Mouse (Mus musculus) lung, postnatal 0 days (tissue): ENCODE results near the gene Mms19. TPM values are rescaled to one million over a fixed set of nuclear protein-coding genes. Genes with fewer than 3 reads are reported as not detected.

ENCODE experiments used
- ATAC-seq: fragments of 200-750 bp; cut with Nextera tagmentation; 2 replicates; pipeline ENCODE4 v1.8.0; 2017; ENCODE audit warnings: moderate library complexity
- DNase-seq: peaks from one replicate; pipeline ENCODE4 v3.0.0-alpha.2; 2016; ENCODE audit warnings: low spot score
- H3K27ac ChIP-seq: fragments of 300-500 bp; sonication (generic); 2 replicates; pipeline ENCODE4 v1.5.1; 2014; ENCODE audit warnings: antibody characterized with exemption, mild to moderate bottlenecking, low read length, mixed read lengths
- H3K27me3 ChIP-seq: fragments of 300-500 bp; sonication (generic); replicated peaks from 2 replicates; pipeline ENCODE4 v1.6.1; 2014; ENCODE audit warnings: low read length, mixed read lengths; ENCODE audit not compliant: insufficient read depth
- H3K36me3 ChIP-seq: fragments of 300-500 bp; sonication (generic); 2 replicates; pipeline ENCODE4 v1.6.1; 2014; ENCODE audit warnings: low read length, mixed read lengths; ENCODE audit not compliant: insufficient read depth
- H3K4me1 ChIP-seq: fragments of 300-500 bp; sonication (generic); 2 replicates; pipeline ENCODE4 v1.6.1; 2014; ENCODE audit warnings: antibody characterized with exemption, low read depth, low read length, mixed read lengths; ENCODE audit not compliant: insufficient read depth
- H3K4me2 ChIP-seq: fragments of 300-500 bp; sonication (generic); replicated peaks from 2 replicates; pipeline ENCODE4 v1.6.1; 2014; ENCODE audit warnings: low read depth, mild to moderate bottlenecking, low read length, moderate library complexity, mixed read lengths
- H3K4me3 ChIP-seq: fragments of 300-500 bp; sonication (generic); 2 replicates; pipeline ENCODE4 v1.5.1; 2014; ENCODE audit warnings: low read depth, low read length
- H3K9ac ChIP-seq: fragments of 300-500 bp; sonication (generic); replicated peaks from 2 replicates; pipeline ENCODE4 v1.6.1; 2014; ENCODE audit warnings: low read depth, mild to moderate bottlenecking
- H3K9me3 ChIP-seq: fragments of 300-500 bp; sonication (generic); 2 replicates; pipeline ENCODE4 v1.6.1; 2016; ENCODE audit warnings: low read length, mixed read lengths
- CTCF ChIP-seq: IDR thresholded peaks from 2 replicates; pipeline ENCODE4 v1.5.1; 2016; ENCODE audit warnings: antibody characterized with exemption, mild to moderate bottlenecking
- EP300 ChIP-seq: IDR thresholded peaks from 2 replicates; pipeline ENCODE4 v1.6.1; 2016; ENCODE audit warnings: antibody characterized with exemption, mild to moderate bottlenecking, control low read depth
- WGBS: fragments of 180-500 bp; shearing (Covaris S2); extraction: QIAGEN DNeasy Blood & Tissue Kit; methylation state at CpG from one replicate; pipeline ENCODE4 v1.1.7; 2014; 5-methylcytosine and 5-hydroxymethylcytosine counted together
- polyA plus RNA-seq: library from polyadenylated mRNA; unstranded; fragments of >200 nt; fragmentation: Nextera tagmentation; extraction: Ambion mirVana; gene quantifications from 2 replicates; pipeline ENCODE4 v1.2.1, GENCODE M21; 2015

Mms19 gene
- polyA plus RNA-seq, 1 experiment from 2014 or later, result 12.8 TPM

- ATAC-seq (peak; percentile 85), DNase-seq (peak; percentile 93)
- TF ChIP-seq EP300, result peak; percentile 73
- TF ChIP-seq CTCF, result no peak
- 34% methylated on average over 8 of the region's 8 CpGs for WGBS
- no peaks in the 10 kb centered on the region for H3K27me3 ChIP-seq
- H3K9me3 ChIP-seq, result no peaks in the 10 kb centered on the region
- H3K27ac ChIP-seq, result peak overlapping the region; percentile 84
- no peaks in the 10 kb centered on the region for H3K36me3 ChIP-seq
- peaks cover 16% of the 10 kb centered on the region for H3K4me1 ChIP-seq
- no peak overlapping the region for H3K4me3 ChIP-seq
- no peak overlapping the region for H3K4me2 ChIP-seq
- H3K9ac ChIP-seq, result no peak overlapping the region
These were observed 36.7 kb upstream of the Mms19 start for GRCm38 (mm10) chr19:42017399-42018247.

DNA sequence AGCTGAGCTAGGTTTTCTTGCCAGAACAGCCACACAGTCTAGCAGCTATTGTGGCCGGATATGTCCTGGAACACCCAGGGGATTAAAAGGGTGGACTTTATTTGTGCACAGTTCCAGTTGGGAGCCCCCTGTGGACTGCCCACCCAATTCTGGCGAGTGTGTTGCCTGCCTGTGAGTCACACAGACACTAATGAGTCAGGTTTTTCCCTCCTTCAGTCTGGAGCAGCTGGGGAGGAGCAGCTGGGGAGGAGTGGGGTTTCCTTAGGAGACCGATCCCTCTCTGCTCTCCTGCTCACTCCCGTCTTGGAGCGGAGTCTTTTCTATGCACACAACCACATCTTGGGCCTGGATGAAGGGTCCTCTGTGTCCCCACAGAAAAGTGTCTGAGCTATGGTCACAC lies 35.9 kb upstream of the Mms19 start:
- Histone ChIP-seq H3K9me3 (no peaks in the 10 kb centered on the region), H3K4me3 (no peak overlapping the region), H3K4me2 (no peak overlapping the region), H3K9ac (no peak overlapping the region), H3K27me3 (no peaks in the 10 kb centered on the region), H3K36me3 (no peaks in the 10 kb centered on the region), H3K27ac (peak overlapping the region; percentile 84), H3K4me1 (peaks cover 16% of the 10 kb centered on the region)
- DNase-seq (peak; percentile 48), ATAC-seq (peak; percentile 34)
- 63% methylated on average over 5 of the region's 5 CpGs for WGBS
- 0 out of 2 replicates have a peak, but pooled peaks have one; percentile 2 for TF ChIP-seq CTCF
- no peak for TF ChIP-seq EP300

GRCm38 (mm10) chr19:42016251-42016650 lies 35.3 kb upstream of the Mms19 start:
- Histone ChIP-seq H3K27ac (0 out of 2 replicates have a peak overlapping the region, but pooled peaks have one; percentile 32), H3K27me3 (no peaks in the 10 kb centered on the region), H3K4me3 (no peak overlapping the region), H3K9me3 (no peaks in the 10 kb centered on the region), H3K9ac (no peak overlapping the region), H3K36me3 (no peaks in the 10 kb centered on the region; the same call in 1 of the 2 replicates), H3K4me1 (peaks cover 16% of the 10 kb centered on the region), H3K4me2 (no peak overlapping the region)
- TF ChIP-seq CTCF (no peak), EP300 (no peak)
- DNase-seq (no peak), ATAC-seq (no peak)
- WGBS, result 75% methylated on average over 4 of the region's 4 CpGs

DNA sequence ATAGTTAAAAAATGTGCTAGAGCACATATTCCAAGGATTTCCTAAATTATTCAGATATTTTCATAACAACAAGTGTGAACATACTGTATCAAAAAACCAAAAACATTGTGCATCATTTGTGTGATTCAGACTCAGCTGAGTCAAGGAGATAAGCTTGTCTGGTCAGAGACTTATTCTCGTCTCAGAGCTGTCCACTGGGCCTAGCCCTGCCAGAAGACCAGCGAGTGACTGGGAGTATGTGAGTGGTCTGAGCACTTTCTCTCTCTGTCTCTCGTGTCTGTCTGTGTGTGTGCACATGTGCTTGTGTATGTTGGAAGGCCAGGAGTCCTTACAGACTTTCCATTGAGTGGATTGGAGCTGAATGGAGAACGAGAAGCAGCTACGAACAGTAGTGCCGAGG lies 34.0 kb upstream of the Mms19 start:
- DNase-seq (no peak), ATAC-seq (no peak)
- H3K4me3 ChIP-seq, result no peak overlapping the region
- no peak overlapping the region for H3K4me2 ChIP-seq
- no peaks in the 10 kb centered on the region; the same call in 1 of the 2 replicates for H3K36me3 ChIP-seq
- H3K27me3 ChIP-seq, result no peaks in the 10 kb centered on the region
- no peak overlapping the region for H3K9ac ChIP-seq
- WGBS, result 70% methylated on average over 6 of the region's 6 CpGs
- no peak overlapping the region for H3K27ac ChIP-seq
- peaks cover 16% of the 10 kb centered on the region for H3K4me1 ChIP-seq
- no peak for TF ChIP-seq CTCF
- TF ChIP-seq EP300, result no peak
- no peaks in the 10 kb centered on the region for H3K9me3 ChIP-seq

- Histone ChIP-seq H3K4me1 (peaks cover 14% of the 10 kb centered on the region), H3K9ac (no peak overlapping the region), H3K4me2 (no peak overlapping the region), H3K27me3 (no peaks in the 10 kb centered on the region), H3K27ac (no peak overlapping the region), H3K36me3 (no peaks in the 10 kb centered on the region; the same call in 1 of the 2 replicates), H3K4me3 (no peak overlapping the region), H3K9me3 (no peaks in the 10 kb centered on the region)
- no peak for ATAC-seq
- 91% methylated on average over 3 of the region's 3 CpGs for WGBS
- TF ChIP-seq EP300 (no peak), CTCF (no peak)
- DNase-seq, result no peak
These were observed 33.4 kb upstream of the Mms19 start for GRCm38 (mm10) chr19:42014231-42014825.

- no peak overlapping the region for H3K4me3 ChIP-seq
- 74% methylated on average over 7 of the region's 7 CpGs for WGBS
- H3K27ac ChIP-seq, result no peak overlapping the region
- H3K4me1 ChIP-seq, result peaks cover 4% of the 10 kb centered on the region; the same call in 1 of the 2 replicates
- H3K9ac ChIP-seq, result no peak overlapping the region
- DNase-seq (no peak), ATAC-seq (no peak)
- no peaks in the 10 kb centered on the region; the same call in 1 of the 2 replicates for H3K36me3 ChIP-seq
- no peaks in the 10 kb centered on the region for H3K27me3 ChIP-seq
- H3K4me2 ChIP-seq, result no peak overlapping the region
- TF ChIP-seq EP300, result no peak
- no peak for TF ChIP-seq CTCF
- H3K9me3 ChIP-seq, result no peaks in the 10 kb centered on the region
These were observed 30.2 kb upstream of the Mms19 start for GRCm38 (mm10) chr19:42011123-42011522.
